Mouse (Mus musculus): ENCODE measurements around the gene Zbtb38.

Zbtb38 gene

DNA sequence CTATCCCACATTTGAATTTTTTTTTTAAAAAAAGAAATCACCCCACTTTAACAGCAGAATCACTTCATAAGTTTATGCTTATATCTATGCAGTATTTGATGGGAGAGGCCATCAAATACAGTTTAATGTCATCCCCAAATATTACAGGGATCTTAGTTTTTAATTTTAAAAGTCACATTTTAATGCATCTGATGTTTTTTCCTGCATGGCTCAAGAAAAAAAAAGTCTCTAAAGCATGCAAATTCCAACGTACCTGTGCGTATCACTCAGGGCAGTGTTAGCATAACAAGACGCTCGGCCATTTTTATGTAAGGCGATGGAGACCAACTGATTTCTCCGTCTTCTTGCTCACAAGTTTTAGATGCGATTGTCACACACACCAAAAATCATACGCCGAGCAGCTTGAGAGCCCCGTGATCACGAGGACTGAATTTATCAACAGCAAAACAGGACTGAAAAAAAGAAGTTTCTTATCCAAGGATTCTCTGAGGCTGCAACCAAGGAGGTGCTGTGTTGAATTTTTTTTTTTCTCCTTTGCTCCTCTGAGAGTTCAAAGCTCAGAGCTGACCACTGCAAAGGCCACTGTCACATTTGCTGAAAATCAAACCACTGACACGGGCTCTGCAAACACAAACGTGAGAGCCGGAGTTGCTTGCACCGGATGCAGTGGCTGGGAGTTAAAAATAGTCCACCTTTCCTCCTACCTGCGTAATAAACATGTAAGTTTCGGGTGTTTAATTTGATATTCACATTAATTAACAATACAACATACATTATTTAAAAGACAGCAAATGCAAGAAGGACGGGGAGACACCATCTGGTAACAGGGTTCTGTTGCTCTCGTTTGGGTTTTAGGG, 21.4 kb downstream of the Zbtb38 start:
- 43% methylated on average over 19 of the region's 19 CpGs for WGBS

DNA sequence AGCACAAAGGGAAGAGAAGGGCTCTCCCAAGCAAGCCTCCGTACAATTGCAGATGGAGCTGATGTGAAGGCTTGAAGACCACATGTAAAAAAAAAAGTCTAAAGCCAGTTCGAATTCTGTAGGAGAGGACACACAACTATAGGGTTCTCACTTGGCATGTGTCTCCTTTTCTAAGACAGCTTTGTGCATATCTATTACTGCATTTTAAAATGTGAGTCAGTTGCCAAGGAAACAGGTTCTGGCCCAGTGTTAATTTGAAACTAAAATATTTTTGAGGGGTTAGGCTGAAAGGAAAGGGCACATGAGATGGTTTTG, 22.4 kb downstream of the Zbtb38 start:
- WGBS = 35% methylated on average over 2 of the region's 2 CpGs

DNA sequence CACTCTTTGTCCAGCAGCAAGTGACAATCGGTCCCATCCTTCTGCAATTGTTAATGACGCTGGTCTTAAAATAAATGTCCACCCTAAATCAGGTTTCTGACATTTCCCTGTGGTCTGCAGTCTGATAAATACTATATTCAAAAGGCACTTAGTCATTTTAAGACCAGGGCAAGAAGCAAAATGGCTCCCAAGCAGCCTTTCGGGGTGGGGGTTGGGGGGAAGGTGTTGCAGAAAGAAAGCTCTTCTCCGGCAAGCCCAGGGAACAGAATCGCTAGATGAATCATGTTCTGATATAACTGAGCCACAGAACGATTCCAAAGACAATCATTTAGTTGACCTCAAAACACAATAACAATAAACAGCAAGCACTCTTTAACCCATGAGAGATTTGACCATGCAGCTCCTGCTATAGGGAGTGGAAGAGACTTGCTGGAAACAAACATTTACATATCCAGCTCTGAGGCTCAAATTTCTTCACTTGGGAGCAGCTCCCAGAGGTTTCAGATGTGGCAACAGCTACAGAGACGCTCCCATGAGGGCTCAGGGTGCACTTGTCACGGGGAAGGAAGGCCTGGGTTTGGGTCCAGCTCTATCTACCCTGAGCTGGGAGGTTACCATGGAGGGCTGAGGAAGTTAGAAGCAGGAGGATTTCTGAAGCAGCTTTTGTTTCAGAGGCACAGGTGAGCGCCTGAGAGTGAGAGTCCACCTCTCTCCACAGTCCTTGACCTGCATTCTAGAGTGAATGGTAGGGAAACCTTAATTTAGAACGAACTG, 22.9 kb downstream of the Zbtb38 start:
- 46% methylated on average over 10 of the region's 10 CpGs for WGBS

DNA sequence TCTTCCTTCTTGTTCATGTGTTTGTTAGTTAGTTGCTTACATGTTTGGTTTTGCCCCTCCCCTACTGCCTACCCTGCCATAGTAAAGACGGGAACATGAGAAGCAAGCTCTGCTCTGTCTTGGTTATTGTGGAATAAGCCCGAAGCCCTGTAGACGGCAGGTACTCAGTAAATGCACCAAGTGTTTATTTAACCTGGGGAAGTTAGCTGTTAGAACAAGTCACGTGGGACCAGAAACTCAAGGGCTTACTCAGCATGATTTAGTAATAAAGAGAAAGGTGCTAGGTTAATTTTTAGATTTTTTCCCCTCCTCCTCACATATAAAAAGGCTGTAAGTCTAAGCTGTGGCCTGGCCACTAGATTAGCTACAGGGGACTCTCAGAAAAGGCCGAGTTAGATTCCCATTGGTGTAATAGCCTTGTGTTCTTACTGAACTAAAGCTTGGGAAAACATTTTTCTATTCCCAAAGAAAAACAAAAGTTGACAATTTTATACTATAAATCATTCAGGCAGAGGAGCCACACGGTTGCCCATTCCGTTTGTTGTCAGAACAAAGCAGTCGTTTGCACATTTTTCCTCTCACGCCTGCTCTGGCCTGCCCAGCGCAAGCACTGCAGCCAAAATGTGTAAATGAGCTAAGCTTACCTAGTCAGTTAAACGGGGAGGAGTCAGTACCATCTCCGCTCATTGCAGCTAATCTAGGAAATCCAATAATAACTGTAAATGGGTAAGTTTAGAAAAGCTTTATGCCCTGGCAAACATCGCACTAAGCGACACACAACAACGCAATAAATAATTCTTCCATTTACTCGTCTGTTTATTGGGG, 24.1 kb downstream of the Zbtb38 start:
- 45% methylated on average over 16 of the region's 16 CpGs for WGBS

DNA sequence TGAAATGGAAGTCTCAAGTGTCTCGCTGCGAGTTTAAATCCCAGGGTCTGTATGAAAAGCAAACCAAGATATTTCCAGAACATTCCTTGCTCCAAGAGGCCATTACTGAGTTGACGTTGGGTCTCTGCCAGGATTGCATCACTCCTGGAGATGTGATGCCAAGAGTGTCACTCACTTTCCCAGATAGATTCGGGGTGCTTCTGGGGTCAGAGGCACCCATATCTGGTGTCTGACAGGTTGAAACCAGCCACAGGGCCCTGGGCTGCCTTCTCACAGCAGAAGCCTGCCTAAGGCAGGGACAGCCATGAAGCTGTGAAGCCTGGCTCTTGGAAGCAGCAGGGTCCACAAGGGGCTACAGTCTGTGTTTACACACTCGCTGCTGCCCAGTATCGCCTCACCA, 24.9 kb downstream of the Zbtb38 start:
- 58% methylated on average over 6 of the region's 6 CpGs for WGBS

DNA sequence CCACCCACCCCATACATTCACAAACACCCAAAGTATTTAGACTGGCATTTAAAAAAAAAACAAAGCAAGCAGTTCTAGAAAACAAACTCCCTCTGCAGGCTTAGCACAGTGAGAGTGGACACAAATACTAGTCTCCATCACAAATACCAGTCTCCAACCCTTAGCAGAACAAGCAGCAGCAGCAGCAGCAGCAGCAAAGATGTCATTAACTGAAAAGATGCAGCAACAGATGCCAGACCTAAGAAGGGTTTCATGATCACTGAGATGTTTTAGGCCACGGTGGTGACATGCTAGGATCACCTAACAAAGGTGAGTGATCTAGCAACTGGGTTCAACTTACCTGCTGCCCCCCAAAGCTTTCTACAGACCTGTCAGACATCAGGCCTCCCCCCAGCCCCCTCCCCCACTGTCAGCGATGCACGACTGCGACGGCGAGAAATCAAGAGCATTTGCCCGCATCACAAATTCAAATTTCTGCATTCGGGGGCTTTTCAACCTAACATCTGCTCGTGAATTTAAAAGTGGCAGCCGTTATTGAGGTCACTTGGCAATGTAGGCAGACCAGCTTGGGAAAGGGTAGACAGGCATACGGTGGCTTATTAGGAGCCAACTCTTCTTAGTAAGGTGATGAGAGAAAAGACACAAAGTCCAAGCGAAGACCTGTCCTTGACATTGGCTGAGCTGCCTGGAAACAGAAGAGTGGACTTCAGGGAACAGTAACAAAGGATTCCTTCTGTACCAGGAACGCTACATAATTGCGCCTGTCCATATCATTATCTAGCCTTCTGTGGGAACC, 26.1 kb downstream of the Zbtb38 start:
- WGBS = 29% methylated on average over 14 of the region's 14 CpGs

DNA sequence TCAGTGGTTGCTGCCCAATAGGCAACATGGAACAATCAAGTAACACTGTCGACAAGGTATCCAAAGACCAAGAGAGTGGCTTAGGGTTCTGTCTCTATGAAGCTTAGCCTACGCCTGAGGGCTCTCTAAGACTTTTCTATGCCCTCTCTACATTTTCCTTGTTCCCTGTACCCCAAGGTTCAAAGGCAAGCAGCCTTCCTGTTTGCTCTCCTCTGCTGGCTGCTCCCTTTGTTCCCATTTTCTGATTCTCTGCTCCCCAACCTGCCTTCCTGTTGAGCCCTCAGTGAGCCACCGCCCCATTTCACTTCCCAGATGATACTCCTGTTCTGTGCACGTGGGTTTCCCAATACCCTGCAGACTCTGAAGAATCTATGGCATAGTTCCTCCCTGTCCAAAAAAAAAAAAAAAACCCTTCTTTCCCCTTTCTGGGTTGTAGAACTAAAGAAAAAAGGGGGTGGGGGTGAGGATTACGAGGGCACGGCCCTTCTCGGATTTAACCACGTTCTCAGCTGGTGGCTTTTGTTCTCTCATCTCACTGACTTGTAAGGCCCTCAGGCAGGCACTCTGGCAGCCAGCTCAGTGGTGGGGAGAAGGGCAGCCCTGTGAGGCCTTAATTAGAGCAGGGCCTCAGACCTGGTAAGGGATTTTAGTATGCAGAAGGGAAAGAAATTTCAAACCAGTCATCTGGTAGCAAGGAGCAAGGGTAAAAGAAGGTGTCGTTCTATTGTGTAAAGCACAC, 26.9 kb downstream of the Zbtb38 start:
- 38% methylated on average over 9 of the region's 9 CpGs for WGBS

DNA sequence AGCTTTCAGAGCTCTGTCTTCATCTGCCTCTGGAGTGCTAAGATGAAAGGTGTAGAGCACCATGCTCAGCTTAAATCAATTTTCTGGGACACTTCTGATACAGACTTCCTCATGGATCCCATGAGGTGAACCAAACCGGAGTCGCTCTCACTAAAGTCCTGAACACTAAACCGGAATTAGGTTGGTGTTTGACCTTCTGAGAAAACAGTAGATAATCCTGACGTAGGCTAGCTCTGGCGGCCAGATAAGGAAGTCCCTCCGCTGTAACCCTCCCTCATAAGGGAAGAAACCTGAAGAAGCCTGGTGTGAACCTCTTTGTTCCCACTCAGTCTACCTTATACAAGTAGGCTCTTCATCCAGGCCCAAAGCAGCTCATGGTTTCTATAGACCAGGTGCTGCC, 29.0 kb downstream of the Zbtb38 start:
- 94% methylated on average over 6 of the region's 6 CpGs for WGBS

DNA sequence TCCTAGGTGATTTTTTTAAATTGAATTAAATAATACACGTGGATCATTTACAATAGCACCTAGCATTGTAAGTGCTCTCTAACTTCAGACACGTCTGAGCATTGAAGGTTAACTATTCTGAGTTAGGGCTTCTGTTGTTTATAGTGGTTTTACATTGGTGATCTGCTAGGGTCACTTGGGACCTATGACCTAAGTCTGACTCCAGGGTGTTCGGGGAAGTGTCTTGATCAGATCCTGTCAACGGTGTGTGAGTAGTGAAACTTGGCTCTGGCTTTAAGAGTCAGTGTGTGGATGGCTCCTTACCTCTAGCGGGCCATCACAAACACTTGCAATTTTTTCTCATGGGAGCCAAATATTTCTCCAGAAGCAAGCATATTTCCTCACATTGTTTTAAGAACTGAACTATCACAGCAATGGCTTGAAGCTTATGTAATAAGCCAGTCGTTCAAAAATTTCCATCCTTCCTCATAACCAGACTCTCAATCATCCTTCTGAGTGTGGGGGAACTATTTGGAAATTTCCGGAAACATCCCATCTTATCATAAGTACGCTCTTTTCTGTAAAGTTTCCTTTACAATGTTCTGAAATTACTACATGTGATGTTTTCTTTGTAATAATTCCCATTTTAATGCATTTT, 31.4 kb downstream of the Zbtb38 start:
- 66% methylated on average over 8 of the region's 8 CpGs for WGBS

DNA sequence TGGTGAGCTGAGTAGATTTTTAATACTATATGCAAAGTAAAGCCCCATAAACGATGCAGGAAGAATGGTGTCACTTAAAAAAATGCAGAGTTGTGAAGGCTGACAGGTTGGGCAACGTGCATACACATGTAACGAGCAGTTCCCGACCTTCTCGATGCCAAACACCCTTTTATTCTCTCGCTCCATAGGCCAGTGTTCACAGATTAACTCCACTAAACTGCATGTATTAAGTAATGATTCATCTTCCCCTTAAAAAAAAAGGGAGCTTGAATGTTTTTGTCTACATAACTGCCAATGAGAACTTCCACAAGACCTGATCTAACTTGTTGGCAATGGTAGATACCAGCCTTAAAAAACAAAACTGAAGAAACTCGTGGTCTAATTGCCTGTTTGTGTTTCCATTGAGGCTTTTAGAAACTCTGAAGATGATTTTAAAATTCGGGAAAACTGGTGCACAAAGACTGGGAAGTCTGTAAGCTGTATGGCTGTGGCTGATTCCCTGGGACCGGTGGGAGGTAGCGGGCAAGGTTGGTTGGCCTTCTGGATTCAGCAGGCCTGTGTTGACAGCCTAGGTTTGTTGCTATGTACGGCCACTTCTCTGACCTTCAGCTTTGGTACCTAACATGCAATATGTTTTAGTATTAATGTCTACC, 32.0 kb downstream of the Zbtb38 start:
- WGBS = 36% methylated on average over 11 of the region's 11 CpGs

DNA sequence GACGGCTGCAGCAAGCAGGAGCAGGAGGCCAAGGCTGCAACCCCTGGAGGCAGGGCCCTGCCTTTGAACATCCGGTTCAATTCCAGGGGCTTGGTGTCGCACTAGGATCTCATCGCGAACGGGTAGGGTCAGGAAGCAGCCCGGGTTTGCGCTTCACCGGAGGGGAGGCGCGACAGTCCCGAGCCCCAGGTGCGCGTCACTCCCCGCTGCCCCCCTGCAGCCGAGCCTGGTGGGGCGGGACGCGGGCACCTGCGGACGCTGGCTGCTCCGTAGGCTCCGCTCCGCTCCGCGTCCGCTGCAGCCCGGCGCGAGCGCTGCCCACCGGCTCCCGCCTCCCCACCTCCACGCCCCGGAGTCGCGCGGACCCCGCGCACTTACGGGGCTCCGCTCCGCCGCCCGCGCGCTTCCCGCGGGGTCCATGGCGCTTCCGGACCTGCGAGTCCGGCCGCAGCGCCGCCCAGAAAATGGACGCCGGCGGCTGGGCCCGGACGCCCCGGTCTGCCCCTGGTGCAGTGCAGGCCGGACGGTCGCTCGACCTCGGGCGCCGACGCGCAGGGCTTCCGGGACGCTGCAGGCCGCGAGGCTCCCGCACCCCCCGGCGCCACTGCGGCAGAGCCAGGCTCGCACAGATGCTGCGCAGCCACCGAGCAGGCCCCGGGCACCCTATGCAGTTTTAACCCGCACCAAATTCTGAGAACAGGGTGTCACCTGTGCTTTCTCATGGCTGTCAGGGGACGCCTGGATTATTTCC, 33.0 kb downstream of the Zbtb38 start:
- 1% methylated on average over 85 of the region's 85 CpGs for WGBS

DNA sequence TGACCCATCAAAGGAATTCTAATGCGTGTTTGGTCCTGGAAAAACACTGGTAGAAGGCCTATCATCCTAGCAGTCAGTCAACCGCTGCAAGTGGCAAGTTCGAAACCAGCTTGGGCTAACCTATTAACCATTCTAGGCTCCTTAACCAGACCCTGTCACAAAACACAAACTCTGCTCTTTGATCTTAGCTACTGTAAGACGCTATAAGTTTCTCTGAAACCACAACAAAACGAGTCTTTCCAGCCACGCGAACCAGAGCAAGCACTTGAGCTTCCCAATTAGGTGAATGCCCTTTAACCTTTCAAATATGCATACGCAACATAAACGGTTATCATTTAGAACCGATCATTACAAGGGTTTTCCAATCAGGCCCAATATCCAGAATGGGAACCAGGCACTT, 33.7 kb downstream of the Zbtb38 start:
- 52% methylated on average over 10 of the region's 10 CpGs for WGBS

DNA sequence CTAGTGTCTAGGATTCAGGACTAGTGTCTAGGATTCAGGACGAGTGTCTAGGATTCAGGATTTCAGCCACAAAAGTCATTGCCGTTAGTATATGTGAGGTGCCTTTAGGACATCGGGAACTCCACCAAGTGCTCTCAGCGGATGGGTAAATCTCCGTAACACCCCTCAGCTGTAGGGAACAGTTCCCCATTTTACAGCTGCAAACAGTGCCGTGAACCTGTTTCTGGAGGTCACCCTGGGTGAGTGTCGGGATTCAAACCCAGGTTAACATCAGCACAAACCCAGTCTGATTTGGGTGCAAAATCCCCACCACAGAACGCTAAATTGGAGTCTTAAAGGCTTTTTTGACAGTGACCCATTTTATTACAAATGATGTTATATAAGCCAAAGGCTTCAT, 34.2 kb downstream of the Zbtb38 start:
- 83% methylated on average over 8 of the region's 8 CpGs for WGBS

DNA sequence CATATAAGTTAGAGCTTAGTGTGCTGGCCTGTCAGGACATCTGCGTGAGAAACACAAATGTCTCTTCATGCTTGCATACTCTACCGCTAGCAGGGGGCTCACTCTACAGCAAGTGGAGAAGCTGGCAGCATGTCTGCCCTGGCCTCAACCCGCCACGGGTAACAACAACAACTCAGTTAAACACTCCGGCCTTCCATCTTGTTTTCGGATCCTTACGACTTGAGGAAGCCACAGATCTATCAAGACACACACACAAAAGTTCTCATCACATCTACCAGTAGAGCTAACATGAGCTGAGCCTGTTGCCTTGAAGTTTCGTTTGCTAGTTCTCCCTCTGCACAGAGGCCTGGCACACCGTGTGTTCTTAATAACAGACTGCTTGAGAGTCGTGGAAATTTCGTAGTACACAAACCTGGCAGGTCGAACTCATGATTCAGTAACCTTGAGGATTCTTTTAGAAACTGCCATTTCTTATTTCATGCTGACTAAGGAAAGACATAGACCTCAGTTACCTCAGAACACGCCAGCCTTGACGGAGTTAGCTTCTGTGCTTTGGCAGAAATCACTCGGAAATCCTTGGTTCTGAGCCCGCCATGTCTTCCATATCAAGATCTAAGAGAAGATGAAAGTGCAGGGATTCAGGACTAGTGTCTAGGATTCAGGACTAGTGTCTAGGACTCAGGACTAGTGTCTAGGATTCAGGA, 34.8 kb downstream of the Zbtb38 start:
- WGBS = 84% methylated on average over 16 of the region's 16 CpGs

DNA sequence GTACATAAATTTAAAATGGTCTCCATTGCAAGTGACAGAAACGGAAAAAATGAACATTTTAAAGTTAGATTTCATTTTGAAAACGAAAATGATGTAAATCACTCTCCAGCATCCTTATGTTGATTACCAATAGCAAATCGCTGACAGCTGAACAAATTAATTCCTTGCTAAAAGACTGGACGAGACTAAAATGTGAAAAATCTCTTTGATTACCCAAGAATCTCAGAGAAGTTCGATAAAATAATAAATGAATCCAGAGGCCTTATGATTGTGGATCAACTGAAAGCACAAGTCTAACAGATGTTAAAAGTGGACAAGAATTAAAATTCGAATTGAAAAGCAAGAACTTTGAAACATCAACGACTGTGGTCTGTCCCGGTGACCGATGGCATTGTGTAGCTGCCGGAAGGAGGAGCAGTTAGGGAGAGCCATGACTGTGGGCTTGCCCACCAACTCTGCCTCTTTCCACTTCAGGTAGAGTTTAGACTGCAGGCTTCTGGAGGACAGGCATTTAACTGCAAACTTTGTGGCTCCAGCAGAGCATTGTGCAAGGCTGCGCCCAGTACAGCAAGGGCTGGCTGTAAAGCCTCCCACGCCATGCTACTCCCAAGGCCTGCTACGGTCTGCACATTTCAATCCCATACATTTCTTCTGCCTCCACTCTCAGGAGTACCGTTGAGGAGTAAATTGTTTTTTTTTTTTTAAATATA, 35.7 kb downstream of the Zbtb38 start:
- WGBS = 80% methylated on average over 14 of the region's 14 CpGs

DNA sequence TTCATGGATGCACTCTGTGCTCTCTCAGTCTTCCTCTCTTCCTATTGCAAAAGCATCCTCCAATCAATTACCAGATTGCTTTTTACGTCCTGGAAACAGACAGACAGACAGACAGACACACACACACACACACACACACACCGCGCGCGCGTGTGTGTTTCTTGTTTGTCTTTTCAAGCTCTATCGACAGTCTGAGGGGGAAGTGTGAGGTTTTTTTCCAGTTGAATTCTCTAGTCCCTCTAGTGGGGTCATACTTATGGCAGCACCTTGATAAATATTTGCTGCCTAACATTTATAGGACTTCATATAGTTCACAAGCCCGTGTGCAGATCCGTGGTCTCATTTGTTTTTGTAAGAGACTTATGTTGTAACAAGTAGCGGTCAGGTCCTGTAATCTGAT, 36.5 kb downstream of the Zbtb38 start:
- 84% methylated on average over 10 of the region's 10 CpGs for WGBS

DNA sequence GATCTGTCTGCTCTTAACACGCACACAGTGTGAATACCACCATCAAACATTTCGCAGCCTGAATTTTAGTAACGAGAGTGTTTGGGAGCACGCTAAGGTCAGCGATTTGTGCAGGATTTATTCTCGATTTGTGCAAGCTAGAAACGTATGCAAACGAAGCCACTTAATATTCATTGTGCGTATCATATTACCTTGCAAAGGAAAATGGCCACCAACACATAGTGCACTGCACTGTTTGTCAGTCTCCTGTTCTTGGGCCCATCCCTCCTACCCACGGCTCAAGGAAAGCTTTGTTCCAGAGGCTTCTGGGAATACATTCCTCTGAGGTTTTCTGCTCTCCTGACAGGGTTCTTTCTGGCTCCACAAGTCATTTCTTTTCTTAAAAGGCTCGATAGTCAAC, 37.5 kb downstream of the Zbtb38 start:
- WGBS = 68% methylated on average over 11 of the region's 11 CpGs
